Mouse (Mus musculus) hindbrain, embryonic 14.5 days (tissue): ENCODE measurements around the gene Kat7. TPM values are rescaled to one million over a fixed set of nuclear protein-coding genes. Genes with fewer than 3 reads are reported as not detected.

Experiments
- ATAC-seq: fragments of 200-750 bp; cut with Nextera tagmentation; 2 replicates; pipeline ENCODE4 v1.8.0; 2017; ENCODE audit warnings: moderate number of reproducible peaks, mild to moderate bottlenecking, moderate TSS enrichment, moderate library complexity; ENCODE audit not compliant: low FRiP score
- DNase-seq: peaks from one replicate; pipeline ENCODE4 v3.0.0-alpha.2; 2015; ENCODE audit warnings: low spot score
- H3K27ac ChIP-seq: fragments of 300-500 bp; sonication (generic); 2 replicates; pipeline ENCODE4 v1.5.1; 2014; ENCODE audit warnings: mild to moderate bottlenecking, moderate library complexity
- H3K27me3 ChIP-seq: fragments of 300-500 bp; sonication (generic); 2 replicates; pipeline ENCODE4 v1.6.1; 2014; ENCODE audit warnings: mild to moderate bottlenecking, low read length, mixed read lengths; ENCODE audit not compliant: control insufficient read depth, insufficient read depth
- H3K36me3 ChIP-seq: fragments of 300-500 bp; sonication (generic); replicated peaks from 2 replicates; pipeline ENCODE4 v1.6.1; 2014; ENCODE audit not compliant: control insufficient read depth, insufficient read depth
- H3K4me1 ChIP-seq: fragments of 300-500 bp; sonication (generic); replicated peaks from 2 replicates; pipeline ENCODE4 v1.6.1; 2014; ENCODE audit warnings: antibody characterized with exemption, low read length, mixed read lengths; ENCODE audit not compliant: control insufficient read depth, insufficient read depth
- H3K4me2 ChIP-seq: fragments of 300-500 bp; sonication (generic); replicated peaks from 2 replicates; pipeline ENCODE4 v1.6.1; 2014; ENCODE audit warnings: mild to moderate bottlenecking, moderate library complexity
- H3K4me3 ChIP-seq: fragments of 300-500 bp; sonication (generic); replicated peaks from 2 replicates; pipeline ENCODE4 v1.5.1; 2014; ENCODE audit warnings: mild to moderate bottlenecking, low read length
- H3K9ac ChIP-seq: fragments of 300-500 bp; sonication (generic); 2 replicates; pipeline ENCODE4 v1.6.1; 2014
- H3K9me3 ChIP-seq: fragments of 300-500 bp; sonication (generic); 2 replicates; pipeline ENCODE4 v1.6.1; 2016; ENCODE audit warnings: low read length; ENCODE audit not compliant: control insufficient read depth
- WGBS: fragments of 180-500 bp; shearing (Covaris S2); extraction: QIAGEN DNeasy Blood & Tissue Kit; methylation state at CpG from one replicate; pipeline ENCODE4 v1.1.7; 2014; 5-methylcytosine and 5-hydroxymethylcytosine counted together
- polyA plus RNA-seq: library from polyadenylated mRNA; unstranded; fragments of >200 nt; fragmentation: Nextera tagmentation; extraction: Ambion mirVana; gene quantifications from 2 replicates; pipeline ENCODE4 v1.2.1, GENCODE M21; 2014

The Kat7 gene
- polyA plus RNA-seq, 1 experiment from 2014 or later, result 58.1 TPM

GRCm38 (mm10) chr11:95337129-95337813 is 27.2 kb upstream of the Kat7 start:
- H3K36me3 ChIP-seq, result no peaks in the 10 kb centered on the region
- peak overlapping the region; percentile 98 for H3K4me2 ChIP-seq
- ATAC-seq, result peak; percentile 76
- H3K27me3 ChIP-seq, result peaks cover 7% of the 10 kb centered on the region
- peak overlapping the region; percentile 82 for H3K4me3 ChIP-seq
- H3K9ac ChIP-seq, result peak overlapping the region; percentile 74
- H3K27ac ChIP-seq, result no peak overlapping the region
- DNase-seq, result peak; percentile 36
- H3K4me1 ChIP-seq, result peaks cover 30% of the 10 kb centered on the region; the same call in 1 of the 2 replicates
- H3K9me3 ChIP-seq, result no peaks in the 10 kb centered on the region
- WGBS, result under 1% methylated on average over 43 of the region's 50 CpGs

GRCm38 (mm10) chr11:95336568-95337128 is 26.6 kb upstream of the Kat7 start, which contains the start of gene Fam117a:
Gene Fam117a (plus strand): TSS chr11:95337018.
- H3K36me3 ChIP-seq, result no peaks in the 10 kb centered on the region
- peak within 1 kb of the TSS; percentile 82 for H3K4me3 ChIP-seq
- H3K27ac ChIP-seq, result no peak within 1 kb of the TSS; the same call in 1 of the 2 replicates
- DNase-seq, result peak; percentile 82
- peak within 1 kb of the TSS; percentile 74 for H3K9ac ChIP-seq
- peaks cover 7% of the 10 kb centered on the region for H3K27me3 ChIP-seq
- ATAC-seq, result peak; percentile 98
- peak within 1 kb of the TSS; percentile 98 for H3K4me2 ChIP-seq
- under 1% methylated on average over 15 of the region's 27 CpGs for WGBS
- peaks cover 30% of the 10 kb centered on the region; the same call in 1 of the 2 replicates for H3K4me1 ChIP-seq
- H3K9me3 ChIP-seq, result no peaks in the 10 kb centered on the region

GRCm38 (mm10) chr11:95334448-95335060 is 24.5 kb upstream of the Kat7 start:
- DNase-seq, result no peak
- 72% methylated on average over 5 of the region's 5 CpGs for WGBS
- H3K27ac ChIP-seq, result no peak overlapping the region
- no peak overlapping the region for H3K4me3 ChIP-seq
- peaks cover 22% of the 10 kb centered on the region; the same call in 1 of the 2 replicates for H3K4me1 ChIP-seq
- no peaks in the 10 kb centered on the region for H3K9me3 ChIP-seq
- ATAC-seq, result no peak
- no peak overlapping the region for H3K9ac ChIP-seq
- no peaks in the 10 kb centered on the region for H3K36me3 ChIP-seq
- H3K4me2 ChIP-seq, result no peak overlapping the region
- H3K27me3 ChIP-seq, result peaks cover 7% of the 10 kb centered on the region

DNA sequence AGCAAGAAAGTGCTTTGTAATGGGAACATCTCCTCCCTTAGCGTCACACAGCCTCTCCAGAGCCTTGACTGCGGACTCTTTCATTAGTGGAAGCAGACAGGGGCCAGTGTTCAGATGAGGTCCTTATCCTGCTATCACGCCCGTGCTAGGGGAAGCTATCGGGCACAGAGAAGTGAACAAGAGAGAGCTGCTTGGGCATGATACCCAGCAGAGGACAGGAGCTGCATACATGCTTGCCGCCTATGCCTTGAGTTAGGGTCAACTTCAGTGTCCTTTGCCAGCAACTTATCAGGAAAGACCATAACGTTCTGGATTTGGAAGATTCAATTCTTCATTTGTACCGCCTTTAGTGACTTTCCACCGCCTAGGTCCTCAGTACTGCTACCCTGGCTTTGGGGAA is 23.8 kb upstream of the Kat7 start:
- H3K27ac ChIP-seq, result no peak overlapping the region
- ATAC-seq (no peak), DNase-seq (no peak)
- no peak overlapping the region for H3K4me2 ChIP-seq
- WGBS, result 85% methylated on average over 9 of the region's 9 CpGs
- no peak overlapping the region for H3K9ac ChIP-seq
- H3K9me3 ChIP-seq, result no peaks in the 10 kb centered on the region
- no peak overlapping the region for H3K4me3 ChIP-seq
- H3K4me1 ChIP-seq, result peaks cover 15% of the 10 kb centered on the region; the same call in 1 of the 2 replicates
- H3K36me3 ChIP-seq, result no peaks in the 10 kb centered on the region
- peaks cover 7% of the 10 kb centered on the region for H3K27me3 ChIP-seq

DNA sequence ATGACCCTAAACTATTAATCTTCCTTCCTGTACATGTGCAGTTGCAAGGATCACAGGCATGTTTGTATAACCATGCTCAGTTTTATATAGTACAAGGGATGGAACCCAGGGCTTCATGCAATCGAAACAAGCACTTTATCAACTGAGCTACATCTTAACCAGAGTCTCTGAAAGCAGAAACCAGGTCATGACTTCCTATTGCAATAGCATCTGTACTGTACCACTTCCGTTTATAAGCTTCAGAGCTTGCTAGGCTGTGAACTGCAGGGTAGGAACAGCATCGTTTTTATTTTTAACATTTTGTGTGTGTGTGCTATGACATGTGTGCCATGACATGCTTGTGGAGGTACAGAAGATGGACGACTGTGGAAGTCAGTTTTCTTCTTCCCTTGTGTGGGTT is 23.2 kb upstream of the Kat7 start:
- Histone ChIP-seq H3K9ac (no peak overlapping the region), H3K27ac (no peak overlapping the region), H3K27me3 (peaks cover 5% of the 10 kb centered on the region), H3K4me2 (no peak overlapping the region), H3K4me3 (no peak overlapping the region), H3K4me1 (peaks cover 14% of the 10 kb centered on the region; the same call in 1 of the 2 replicates), H3K36me3 (no peaks in the 10 kb centered on the region), H3K9me3 (no peaks in the 10 kb centered on the region)
- DNase-seq (no peak), ATAC-seq (no peak)
- WGBS, result 64% methylated on average over 4 of the region's 4 CpGs

GRCm38 (mm10) chr11:95330662-95331061 is 20.6 kb upstream of the Kat7 start:
- Histone ChIP-seq H3K9me3 (no peaks in the 10 kb centered on the region), H3K4me2 (no peak overlapping the region), H3K4me3 (no peak overlapping the region), H3K9ac (no peak overlapping the region), H3K27ac (no peak overlapping the region), H3K36me3 (no peaks in the 10 kb centered on the region), H3K4me1 (no peaks in the 10 kb centered on the region), H3K27me3 (no peaks in the 10 kb centered on the region; the same call in 1 of the 2 replicates)
- WGBS, result 84% methylated on average over 1 of the region's 1 CpGs
- no peak for DNase-seq
- no peak for ATAC-seq

GRCm38 (mm10) chr11:95328629-95329028 is 18.6 kb upstream of the Kat7 start:
- DNase-seq, result no peak
- H3K36me3 ChIP-seq, result no peaks in the 10 kb centered on the region
- no peak overlapping the region for H3K4me3 ChIP-seq
- no peaks in the 10 kb centered on the region for H3K9me3 ChIP-seq
- no peak overlapping the region for H3K9ac ChIP-seq
- 75% methylated on average over 5 of the region's 5 CpGs for WGBS
- no peak overlapping the region for H3K27ac ChIP-seq
- H3K4me2 ChIP-seq, result no peak overlapping the region
- ATAC-seq, result no peak
- no peaks in the 10 kb centered on the region for H3K4me1 ChIP-seq
- no peaks in the 10 kb centered on the region for H3K27me3 ChIP-seq

- Histone ChIP-seq H3K27ac (no peak overlapping the region), H3K36me3 (no peaks in the 10 kb centered on the region), H3K9ac (no peak overlapping the region), H3K4me1 (no peaks in the 10 kb centered on the region), H3K9me3 (no peaks in the 10 kb centered on the region), H3K4me3 (no peak overlapping the region), H3K27me3 (no peaks in the 10 kb centered on the region), H3K4me2 (no peak overlapping the region)
- ATAC-seq (no peak), DNase-seq (no peak)
- WGBS, result 75% methylated on average over 11 of the region's 11 CpGs
These were observed 16.2 kb upstream of the Kat7 start for GRCm38 (mm10) chr11:95326243-95326642.

DNA sequence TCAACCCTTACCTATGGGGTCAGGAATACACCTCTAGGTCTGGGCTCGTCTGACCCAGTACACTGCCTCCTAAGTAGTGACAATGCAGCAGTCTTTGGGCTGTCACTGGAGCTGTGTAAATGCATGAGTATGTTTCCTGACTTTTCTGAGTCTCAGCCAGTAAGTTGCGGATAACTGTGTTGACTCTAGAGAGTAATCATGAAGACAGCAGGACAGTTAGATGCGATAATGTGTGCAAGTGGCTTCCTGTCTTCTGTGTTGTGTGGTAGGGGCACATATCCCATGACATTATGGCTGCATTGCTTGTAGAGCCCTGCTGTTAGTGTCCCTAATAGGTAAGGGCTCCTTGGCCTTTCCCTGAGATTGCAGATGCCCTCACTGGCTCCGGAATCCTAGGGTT is 15.8 kb upstream of the Kat7 start:
- no peak overlapping the region for H3K4me2 ChIP-seq
- H3K27me3 ChIP-seq, result no peaks in the 10 kb centered on the region
- no peak overlapping the region for H3K27ac ChIP-seq
- 89% methylated on average over 4 of the region's 4 CpGs for WGBS
- H3K9me3 ChIP-seq, result no peaks in the 10 kb centered on the region
- H3K4me3 ChIP-seq, result no peak overlapping the region
- no peak for DNase-seq
- H3K9ac ChIP-seq, result no peak overlapping the region
- no peaks in the 10 kb centered on the region for H3K4me1 ChIP-seq
- H3K36me3 ChIP-seq, result no peaks in the 10 kb centered on the region
- ATAC-seq, result no peak
